Mouse (Mus musculus) small intestine, adult 2 months (tissue): ENCODE results near the gene Cttnbp2nl.

ENCODE experiments used
- CTCF ChIP-seq: fragments of 200-500 bp; IDR thresholded peaks from 2 replicates; pipeline ENCODE4 v1.5.1; 2012; ENCODE audit warnings: low read depth, mild to moderate bottlenecking, control low read depth, inconsistent platforms, low read length, moderate library complexity, mixed read lengths; ENCODE audit not compliant: insufficient replicate concordance, insufficient read length; ENCODE audit errors: extremely low read depth
- POLR2A ChIP-seq: fragments of 200-500 bp; IDR thresholded peaks from 2 replicates; pipeline ENCODE4 v1.6.1; 2012; ENCODE audit warnings: low read depth, mild to moderate bottlenecking, control low read depth, inconsistent platforms, low read length, moderate library complexity

DNA sequence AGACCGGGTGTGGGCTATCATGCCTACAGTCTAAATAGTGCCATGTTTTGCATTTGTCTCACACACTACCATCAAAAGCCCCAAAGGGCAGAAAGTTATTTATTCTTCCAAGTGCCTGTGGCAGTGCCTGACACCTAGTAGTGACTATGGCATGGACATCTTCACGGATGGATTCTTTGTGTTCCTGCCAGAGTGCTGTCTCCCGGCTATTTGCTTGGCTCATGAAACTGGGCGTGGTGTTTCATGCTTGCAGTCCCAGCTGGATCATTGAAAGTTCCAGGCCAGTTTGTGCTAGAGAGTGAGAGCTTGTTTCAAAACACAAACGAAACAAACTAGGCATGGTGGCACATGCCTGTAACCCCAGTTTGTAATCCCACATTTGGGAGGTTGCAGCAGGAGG, 61.2 kb downstream of the Cttnbp2nl start:
- TF ChIP-seq CTCF (no peak), POLR2A (no peak)
